ENCODE assay signal across 27 mouse cellular contexts in the genomic region with DNA sequence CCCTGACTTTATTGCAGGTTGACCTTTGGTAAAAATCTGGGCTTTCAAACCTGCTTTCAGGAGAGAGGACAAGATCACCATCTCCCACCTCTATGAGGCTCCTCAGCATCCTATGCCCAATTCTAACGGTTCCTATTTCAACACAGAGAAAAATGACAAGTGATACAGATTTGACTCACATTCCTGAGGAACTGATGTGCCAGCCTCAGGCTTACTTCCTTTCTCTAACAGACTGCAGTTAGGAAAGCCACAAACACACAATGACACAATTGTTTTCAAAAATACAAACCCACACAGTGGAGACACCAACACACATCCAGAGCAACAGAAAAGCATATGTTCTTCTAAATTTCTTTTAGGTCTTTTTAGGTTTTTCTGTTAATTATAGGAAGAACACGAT. TPM values are rescaled to one million over a fixed set of nuclear protein-coding genes. Genes with fewer than 3 reads are reported as not detected.
DNase-seq lines count a peak whose midpoint lies in the region; ATAC-seq lines count a peak whose summit lies in the region.
"Had no signal": no experiment of that assay in that cellular context is flagged by ENCODE, and none has a peak within 500 bp of the region (broad histone marks: within the 10 kb centered on the region; RNA-seq: fewer than 3 reads in every experiment).

No protein-coding gene starts in this region.

- 79% methylated on average over 2 of the region's 2 CpGs for WGBS in limb, embryonic 12.5 days
- WGBS in limb, embryonic 10.5 days: 86% methylated on average over 2 of the region's 2 CpGs
- 74% methylated on average over 2 of the region's 2 CpGs for WGBS in intestine, embryonic 16.5 days

- no peak overlapping the region for H3K9ac ChIP-seq in limb, embryonic 12.5 days (replicated peaks)
- no peak overlapping the region for H3K9ac ChIP-seq in intestine, embryonic 16.5 days (ENCODE audit: low read depth, low read length)
- H3K9ac ChIP-seq: embryonic facial prominence, embryonic 12.5 days; forebrain, embryonic 13.5 days; heart, embryonic 13.5 days; intestine, embryonic 15.5 days had no signal

- no peak for DNase-seq in limb, embryonic 10.5 days (ENCODE audit: low spot score)
- peak; percentile 27 for DNase-seq in Muller cell, postnatal 12 days (ENCODE audit: inconsistent ontology term)
- no peak for DNase-seq in urinary bladder, postnatal 25 days (ENCODE audit: low spot score)
- DNase-seq: adrenal gland, adult 2 months; adrenal gland, postnatal 14 days; B cell, adult 2 months; cerebellum, adult 18-20 months; cerebellum, adult 9-10 months; cerebellum, postnatal 14 days; gastrocnemius, postnatal 25 days; heart, adult 2 months; heart, postnatal 14 days; heart, postnatal 4 days; kidney, adult 18-20 months had no signal

- ATAC-seq in limb, embryonic 12.5 days (ENCODE audit: insufficient number of reproducible peaks, insufficient read depth, low FRiP score, low TSS enrichment, low read depth): no peak
- 0 out of 2 replicates have a peak, but pooled peaks have one; percentile 9 for ATAC-seq in megakaryocyte progenitor cell, adult 5-6 weeks (replicated peaks; ENCODE audit: poor library complexity)
- ATAC-seq in intestine, embryonic 16.5 days: no peak
- ATAC-seq: forebrain, embryonic 13.5 days; forebrain, embryonic 16.5 days; hindbrain, embryonic 16.5 days; intestine, embryonic 15.5 days had no signal

- no peak overlapping the region for H3K27ac ChIP-seq in limb, embryonic 12.5 days
- H3K27ac ChIP-seq in limb, embryonic 10.5 days: no peak overlapping the region
- no peak overlapping the region for H3K27ac ChIP-seq in intestine, embryonic 16.5 days (ENCODE audit: low read length)
- H3K27ac ChIP-seq: embryonic facial prominence, embryonic 12.5 days; forebrain, embryonic 10.5 days; forebrain, embryonic 13.5 days; heart, adult 2 months; heart, embryonic 10.5 days; heart, embryonic 13.5 days; intestine, embryonic 15.5 days had no signal

- H3K4me1 ChIP-seq in limb, embryonic 12.5 days (replicated peaks): peaks cover 31% of the 10 kb centered on the region
- peaks cover 34% of the 10 kb centered on the region for H3K4me1 ChIP-seq in limb, embryonic 10.5 days
- peaks cover 19% of the 10 kb centered on the region for H3K4me1 ChIP-seq in intestine, embryonic 16.5 days (ENCODE audit: control insufficient read depth, insufficient read depth, low read length)

- H3K4me2 ChIP-seq in limb, embryonic 12.5 days: peak overlapping the region; percentile 21; the same call in 1 of the 2 replicates
- H3K4me2 ChIP-seq in intestine, embryonic 16.5 days (ENCODE audit: low read depth, low read length): no peak overlapping the region
- H3K4me2 ChIP-seq: embryonic facial prominence, embryonic 12.5 days; forebrain, embryonic 13.5 days; heart, embryonic 13.5 days; intestine, embryonic 15.5 days had no signal

- peaks cover 47% of the 10 kb centered on the region for H3K36me3 ChIP-seq in limb, embryonic 12.5 days
- H3K36me3 ChIP-seq in limb, embryonic 10.5 days: peaks cover 70% of the 10 kb centered on the region
- H3K36me3 ChIP-seq in intestine, embryonic 16.5 days (ENCODE audit: control insufficient read depth, insufficient read depth, low read length): no peaks in the 10 kb centered on the region
- H3K36me3 ChIP-seq: intestine, embryonic 15.5 days had no signal

- H3K9me3 ChIP-seq in limb, embryonic 12.5 days: peaks cover 9% of the 10 kb centered on the region; the same call in 1 of the 2 replicates
- no peaks in the 10 kb centered on the region for H3K9me3 ChIP-seq in limb, embryonic 10.5 days (replicated peaks)
- H3K9me3 ChIP-seq in intestine, embryonic 16.5 days (ENCODE audit: control insufficient read depth, low read length): no peaks in the 10 kb centered on the region; the same call in 1 of the 2 replicates
- H3K9me3 ChIP-seq: G1E; heart, embryonic 10.5 days; heart, embryonic 13.5 days; intestine, embryonic 15.5 days had no signal

- no peak overlapping the region for H3K4me3 ChIP-seq in limb, embryonic 12.5 days (replicated peaks)
- no peak overlapping the region for H3K4me3 ChIP-seq in limb, embryonic 10.5 days
- H3K4me3 ChIP-seq in intestine, embryonic 16.5 days (ENCODE audit: low read length): no peak overlapping the region
- H3K4me3 ChIP-seq: embryonic facial prominence, embryonic 12.5 days; forebrain, embryonic 10.5 days; forebrain, embryonic 13.5 days; heart, adult 2 months; heart, embryonic 10.5 days; heart, embryonic 13.5 days; intestine, embryonic 15.5 days had no signal

- no peaks in the 10 kb centered on the region for H3K27me3 ChIP-seq in limb, embryonic 12.5 days
- no peaks in the 10 kb centered on the region for H3K27me3 ChIP-seq in limb, embryonic 10.5 days (ENCODE audit: low read depth, poor library complexity, severe bottlenecking)
- peaks cover 3% of the 10 kb centered on the region; the same call in 1 of the 2 replicates for H3K27me3 ChIP-seq in intestine, embryonic 16.5 days (replicated peaks; ENCODE audit: control insufficient read depth, insufficient read depth, low read length)
- H3K27me3 ChIP-seq: CH12.LX; embryonic facial prominence, embryonic 12.5 days had no signal

RNA-seq across cellular contexts. Expression of a gene that starts 5.4 kb away (rescaled TPM):
- 15.6 and 18.7 TPM in 2 replicates for polyA plus RNA-seq in limb, embryonic 12.5 days (2016; fragmentation: Nextera tagmentation; extraction: Ambion mirVana)
- polyA plus RNA-seq in limb, embryonic 10.5 days (2016; fragmentation: Nextera tagmentation; extraction: Ambion mirVana): 17.2 and 20.8 TPM in 2 replicates
- total RNA-seq in megakaryocyte progenitor cell, adult 5-6 weeks (2015): 0.12 TPM in 1 of 2 replicates, not detected in the other
- total RNA-seq in megakaryocyte progenitor cell, adult 5-6 weeks (2017): not detected in 2 replicates
- 0.20 and 0.24 TPM in 2 replicates for polyA plus RNA-seq in intestine, embryonic 16.5 days (2015; fragmentation: Nextera tagmentation; extraction: Ambion mirVana)

RNA-seq across cellular contexts. Expression of a gene that starts 15.7 kb away (rescaled TPM):
- 40.7 and 43.7 TPM in 2 replicates for polyA plus RNA-seq in limb, embryonic 12.5 days (2016; fragmentation: Nextera tagmentation; extraction: Ambion mirVana)
- polyA plus RNA-seq in limb, embryonic 10.5 days (2016; fragmentation: Nextera tagmentation; extraction: Ambion mirVana): 37.9 and 39.7 TPM in 2 replicates
- total RNA-seq in megakaryocyte progenitor cell, adult 5-6 weeks (2015): 29.2 and 35.0 TPM in 2 replicates
- 39.6 and 52.3 TPM in 2 replicates for total RNA-seq in megakaryocyte progenitor cell, adult 5-6 weeks (2017)
- polyA plus RNA-seq in intestine, embryonic 16.5 days (2015; fragmentation: Nextera tagmentation; extraction: Ambion mirVana): 21.0 and 21.1 TPM in 2 replicates

RNA-seq across cellular contexts. Expression of a gene that starts 54.1 kb away (rescaled TPM):
- 60.3 and 72.1 TPM in 2 replicates for polyA plus RNA-seq in limb, embryonic 12.5 days (2016; fragmentation: Nextera tagmentation; extraction: Ambion mirVana)
- polyA plus RNA-seq in limb, embryonic 10.5 days (2016; fragmentation: Nextera tagmentation; extraction: Ambion mirVana): 18.0 and 32.6 TPM in 2 replicates
- 0.10 and 0.35 TPM in 2 replicates for total RNA-seq in megakaryocyte progenitor cell, adult 5-6 weeks (2015)
- total RNA-seq in megakaryocyte progenitor cell, adult 5-6 weeks (2017): 0.25 TPM in 1 of 2 replicates, not detected in the other
- not detected in 2 replicates for polyA plus RNA-seq in intestine, embryonic 16.5 days (2015; fragmentation: Nextera tagmentation; extraction: Ambion mirVana)

Comparison
In these comparisons a context has a peak if more than half of its experiments do, and no peak if none do; other contexts are left out.
1. RNA of a gene that starts 5.4 kb away (polyA plus RNA-seq): 17.2 to 20.8 TPM in limb, embryonic 10.5 days and 15.6 to 18.7 TPM in limb, embryonic 12.5 days; 0.20 to 0.24 TPM in intestine, embryonic 16.5 days; every median in the first group is over 10 times any median in the second.
2. RNA of a gene that starts 54.1 kb away (polyA plus RNA-seq): 60.3 to 72.1 TPM in limb, embryonic 12.5 days and 18.0 to 32.6 TPM in limb, embryonic 10.5 days; not detected in intestine, embryonic 16.5 days; every median in the first group is over 10 times any median in the second.